Mouse (Mus musculus) heart, embryonic 11.5 days (tissue): Measurements from ENCODE around the gene Cyb5d1. TPM values are rescaled to one million over a fixed set of nuclear protein-coding genes. Genes with fewer than 3 reads are reported as not detected.
A peak's percentile ranks its signal among the peaks of the same experiment; 100 is the strongest.

Source experiments
- ATAC-seq: fragments of 200-750 bp; cut with Nextera tagmentation; replicated peaks from 2 replicates; pipeline ENCODE4 v1.8.0; 2017; ENCODE audit warnings: moderate library complexity; ENCODE audit not compliant: insufficient number of reproducible peaks, low FRiP score, low TSS enrichment
- H3K27ac ChIP-seq: fragments of 300-500 bp; sonication (generic); 2 replicates; pipeline ENCODE4 v1.5.1; 2014; ENCODE audit warnings: mild to moderate bottlenecking, low read depth, low read length
- H3K27me3 ChIP-seq: fragments of 300-500 bp; sonication (generic); 2 replicates; pipeline ENCODE4 v1.6.1; 2014; ENCODE audit warnings: mild to moderate bottlenecking, low read length, mixed read lengths; ENCODE audit not compliant: control insufficient read depth, insufficient read depth
- H3K36me3 ChIP-seq: fragments of 300-500 bp; sonication (generic); 2 replicates; pipeline ENCODE4 v1.6.1; 2014; ENCODE audit warnings: mild to moderate bottlenecking, low read length, moderate library complexity, mixed read lengths; ENCODE audit not compliant: control insufficient read depth, insufficient read depth
- H3K4me1 ChIP-seq: fragments of 300-500 bp; sonication (generic); 2 replicates; pipeline ENCODE4 v1.6.1; 2014; ENCODE audit warnings: low read length; ENCODE audit not compliant: control insufficient read depth, insufficient read depth
- H3K4me2 ChIP-seq: fragments of 300-500 bp; sonication (generic); 2 replicates; pipeline ENCODE4 v1.6.1; 2014; ENCODE audit warnings: mild to moderate bottlenecking, moderate library complexity
- H3K4me3 ChIP-seq: fragments of 300-500 bp; sonication (generic); 2 replicates; pipeline ENCODE4 v1.5.1; 2014; ENCODE audit warnings: low read depth, low read length
- H3K9ac ChIP-seq: fragments of 300-500 bp; sonication (generic); 2 replicates; pipeline ENCODE4 v1.6.1; 2014; ENCODE audit warnings: mild to moderate bottlenecking, low read depth, low read length, moderate library complexity
- H3K9me3 ChIP-seq: fragments of 300-500 bp; sonication (generic); replicated peaks from 2 replicates; pipeline ENCODE4 v1.6.1; 2016; ENCODE audit warnings: low read length; ENCODE audit not compliant: control insufficient read depth
- WGBS: fragments of 180-500 bp; shearing (Covaris S2); extraction: QIAGEN DNeasy Blood & Tissue Kit; methylation state at CpG from one replicate; pipeline ENCODE4 v1.1.7; 2014; ENCODE audit not compliant: insufficient replicate concordance; 5-methylcytosine and 5-hydroxymethylcytosine counted together
- polyA plus RNA-seq: library from polyadenylated mRNA; unstranded; fragments of >200 nt; fragmentation: Nextera tagmentation; extraction: Ambion mirVana; gene quantifications from 2 replicates; pipeline ENCODE4 v1.2.1, GENCODE M21; 2014

The Cyb5d1 gene
- polyA plus RNA-seq, 1 experiment from 2014 or later, result 19.6 TPM

- 88% methylated on average over 16 of the region's 16 CpGs for WGBS
- ATAC-seq, result no peak
- Histone ChIP-seq H3K4me1 (peaks cover 14% of the 10 kb centered on the region), H3K4me2 (no peak overlapping the region), H3K9me3 (no peaks in the 10 kb centered on the region), H3K4me3 (no peak overlapping the region), H3K36me3 (peaks cover 43% of the 10 kb centered on the region), H3K27me3 (no peaks in the 10 kb centered on the region), H3K9ac (no peak overlapping the region), H3K27ac (no peak overlapping the region)
These were observed 11.7 kb upstream of the Cyb5d1 start for GRCm38 (mm10) chr11:69406867-69407723.

GRCm38 (mm10) chr11:69406282-69406681 is 10.9 kb upstream of the Cyb5d1 start:
- Histone ChIP-seq H3K27ac (no peak overlapping the region), H3K9me3 (no peaks in the 10 kb centered on the region), H3K4me3 (no peak overlapping the region), H3K4me2 (no peak overlapping the region), H3K4me1 (peaks cover 8% of the 10 kb centered on the region), H3K27me3 (no peaks in the 10 kb centered on the region), H3K36me3 (peaks cover 48% of the 10 kb centered on the region), H3K9ac (no peak overlapping the region)
- ATAC-seq, result no peak
- 87% methylated on average over 19 of the region's 19 CpGs for WGBS

- Histone ChIP-seq H3K4me1 (peaks cover 8% of the 10 kb centered on the region), H3K9ac (no peak overlapping the region), H3K36me3 (peaks cover 55% of the 10 kb centered on the region), H3K9me3 (no peaks in the 10 kb centered on the region), H3K27me3 (no peaks in the 10 kb centered on the region), H3K4me2 (no peak overlapping the region), H3K27ac (no peak overlapping the region), H3K4me3 (no peak overlapping the region)
- 89% methylated on average over 24 of the region's 24 CpGs for WGBS
- ATAC-seq, result no peak
These were observed 10.2 kb upstream of the Cyb5d1 start for GRCm38 (mm10) chr11:69405397-69406200.

GRCm38 (mm10) chr11:69404595-69405396 is 9.4 kb upstream of the Cyb5d1 start:
- H3K9me3 ChIP-seq, result no peaks in the 10 kb centered on the region
- peaks cover 63% of the 10 kb centered on the region for H3K36me3 ChIP-seq
- no peaks in the 10 kb centered on the region for H3K27me3 ChIP-seq
- H3K4me1 ChIP-seq, result peaks cover 15% of the 10 kb centered on the region
- no peak overlapping the region for H3K9ac ChIP-seq
- no peak overlapping the region for H3K4me2 ChIP-seq
- no peak overlapping the region for H3K27ac ChIP-seq
- no peak for ATAC-seq
- WGBS, result 90% methylated on average over 24 of the region's 24 CpGs
- H3K4me3 ChIP-seq, result no peak overlapping the region

GRCm38 (mm10) chr11:69403691-69404594 is 8.5 kb upstream of the Cyb5d1 start:
- no peaks in the 10 kb centered on the region for H3K27me3 ChIP-seq
- ATAC-seq, result no peak
- H3K4me3 ChIP-seq, result no peak overlapping the region
- no peak overlapping the region for H3K9ac ChIP-seq
- H3K9me3 ChIP-seq, result no peaks in the 10 kb centered on the region
- H3K27ac ChIP-seq, result no peak overlapping the region
- H3K36me3 ChIP-seq, result peaks cover 65% of the 10 kb centered on the region
- WGBS, result 89% methylated on average over 38 of the region's 38 CpGs
- H3K4me1 ChIP-seq, result peaks cover 22% of the 10 kb centered on the region
- H3K4me2 ChIP-seq, result no peak overlapping the region

- Histone ChIP-seq H3K9ac (no peak overlapping the region), H3K4me2 (no peak overlapping the region), H3K9me3 (no peaks in the 10 kb centered on the region), H3K36me3 (peaks cover 57% of the 10 kb centered on the region), H3K4me3 (no peak overlapping the region), H3K4me1 (peaks cover 32% of the 10 kb centered on the region), H3K27ac (no peak overlapping the region), H3K27me3 (no peaks in the 10 kb centered on the region)
- WGBS, result 77% methylated on average over 12 of the region's 12 CpGs
- ATAC-seq, result no peak
These were observed 6.6 kb upstream of the Cyb5d1 start for GRCm38 (mm10) chr11:69401987-69402386.

GRCm38 (mm10) chr11:69401210-69401637 is 5.8 kb upstream of the Cyb5d1 start:
- no peak overlapping the region for H3K4me3 ChIP-seq
- H3K9me3 ChIP-seq, result no peaks in the 10 kb centered on the region
- peak; percentile 24; the same call in 1 of the 2 replicates for ATAC-seq
- peaks cover 39% of the 10 kb centered on the region for H3K4me1 ChIP-seq
- 24% methylated on average over 22 of the region's 22 CpGs for WGBS
- H3K36me3 ChIP-seq, result peaks cover 50% of the 10 kb centered on the region
- H3K27me3 ChIP-seq, result no peaks in the 10 kb centered on the region
- no peak overlapping the region for H3K27ac ChIP-seq
- H3K9ac ChIP-seq, result no peak overlapping the region
- peak overlapping the region; percentile 35 for H3K4me2 ChIP-seq
